Mouse (Mus musculus) stomach, postnatal 0 days (tissue): Measurements from ENCODE around the gene Lta.

ENCODE experiments used
- CTCF ChIP-seq: IDR thresholded peaks from 2 replicates; pipeline ENCODE4 v1.5.1; 2016; ENCODE audit warnings: antibody characterized with exemption, low read depth, mild to moderate bottlenecking, moderate library complexity
- EP300 ChIP-seq: optimal IDR thresholded peaks from 2 replicates; pipeline ENCODE3; 2016; ENCODE audit warnings: antibody characterized with exemption

DNA sequence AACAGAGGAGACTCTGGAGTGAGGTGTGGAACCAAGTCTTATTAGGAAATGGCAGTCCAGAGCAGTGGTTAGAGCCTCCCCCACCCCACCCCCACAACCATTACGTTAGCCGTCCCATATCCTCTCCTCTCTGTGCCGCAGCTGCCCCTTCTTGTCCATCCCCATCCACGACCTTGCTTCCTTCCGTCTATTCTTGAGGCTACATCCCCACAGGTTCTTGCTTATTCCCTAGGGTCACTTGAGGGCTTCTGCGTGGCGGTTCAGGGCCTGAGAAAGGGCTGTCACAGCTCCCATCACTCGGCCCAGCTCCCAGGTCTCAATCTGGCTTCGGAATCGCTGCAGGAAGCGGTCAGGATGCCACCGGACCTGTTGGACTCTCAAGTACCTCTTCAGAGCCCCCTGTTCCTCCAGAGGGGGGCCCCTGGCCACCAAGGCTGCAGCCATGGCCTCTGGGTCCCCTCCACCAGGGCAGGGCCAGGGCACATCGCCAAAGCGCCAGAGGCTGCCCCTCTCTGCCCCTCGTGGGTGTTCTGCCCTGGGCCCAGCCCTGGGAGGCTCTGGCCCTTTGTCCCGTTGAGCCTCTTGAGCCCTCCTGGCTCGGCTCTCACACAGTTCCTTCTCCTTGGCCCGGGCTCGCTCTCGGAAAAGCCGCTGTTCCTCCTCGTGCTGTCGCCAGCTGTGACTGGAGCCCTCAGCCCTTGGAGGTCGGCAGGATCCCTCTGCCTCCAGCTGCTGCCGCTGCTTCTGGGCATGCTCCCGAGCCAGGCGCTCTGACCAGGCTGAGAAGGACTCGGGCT, 15.2 kb upstream of the Lta start, which contains the start of gene Gm16181:
- TF ChIP-seq EP300: no peak
- no peak for TF ChIP-seq CTCF
